Mouse (Mus musculus) cortical plate, adult 2 months (tissue): ENCODE measurements around the gene Uqcc3.

ENCODE experiments used
- CTCF ChIP-seq: fragments of 200-500 bp; IDR thresholded peaks from 2 replicates; pipeline ENCODE4 v1.5.1; 2011; ENCODE audit warnings: mild to moderate bottlenecking, control low read depth, low read length; ENCODE audit not compliant: insufficient read depth; ENCODE audit errors: extremely low read depth
- POLR2A ChIP-seq: fragments of 200-500 bp; IDR thresholded peaks from 2 replicates; pipeline ENCODE4 v1.6.1; 2011; ENCODE audit warnings: mild to moderate bottlenecking, low read length, control low read depth; ENCODE audit not compliant: insufficient read depth; ENCODE audit errors: extremely low read depth

GRCm38 (mm10) chr19:8864265-8864664, 16.5 kb downstream of the Uqcc3 start:
- TF ChIP-seq CTCF (no peak), POLR2A (no peak)
